Mouse (Mus musculus): ENCODE results near the gene Thap3. TPM values are rescaled to one million over a fixed set of nuclear protein-coding genes. Genes with fewer than 3 reads are reported as not detected.

Gene Thap3
- polyA plus RNA-seq, 1 experiment from 2014 or later = 5.4 TPM

DNA sequence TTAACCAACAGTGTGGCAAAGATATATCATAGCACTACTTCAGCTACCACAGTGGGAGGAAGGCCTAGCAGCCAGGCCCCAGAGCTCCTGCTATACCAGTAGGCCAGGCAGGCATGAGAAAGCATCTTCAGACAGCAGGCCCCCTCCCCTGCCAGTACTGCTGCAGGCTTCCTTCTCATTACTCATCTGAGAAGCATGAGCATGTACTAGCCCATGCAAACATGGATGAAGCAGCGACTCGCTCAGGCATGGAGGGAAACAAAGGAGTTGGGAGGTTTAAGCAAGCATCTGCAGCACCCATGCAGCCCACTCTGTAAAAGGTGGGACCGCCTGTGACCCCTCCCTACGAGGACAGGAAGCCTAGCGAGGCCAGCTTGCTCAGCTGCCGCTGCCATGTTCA is 30.3 kb upstream of the Thap3 start:
- 89% methylated on average over 6 of the region's 6 CpGs for WGBS (ENCODE audit: missing documents)
- no peak overlapping the region for H3K4me3 ChIP-seq (ENCODE audit: inconsistent target)
- H3K36me3 ChIP-seq (ENCODE audit: inconsistent target) = peaks cover 53% of the 10 kb centered on the region
- H3K79me2 ChIP-seq (ENCODE audit: inconsistent target) = peaks cover 5% of the 10 kb centered on the region; the same call in 1 of the 2 replicates
- no peak overlapping the region for H3K27ac ChIP-seq

- Histone ChIP-seq H3K36me3 (ENCODE audit: inconsistent target) (peaks cover 31% of the 10 kb centered on the region; the same call in 1 of the 2 replicates), H3K4me3 (ENCODE audit: inconsistent target) (no peak overlapping the region), H3K79me2 (ENCODE audit: inconsistent target) (peaks cover 45% of the 10 kb centered on the region), H3K27ac (no peak overlapping the region)
- WGBS (ENCODE audit: missing documents) = 75% methylated on average over 12 of the region's 12 CpGs
Measured at GRCm38 (mm10) chr4:152013036-152013813, 24.4 kb upstream of the Thap3 start.

- Histone ChIP-seq H3K79me2 (ENCODE audit: inconsistent target) (peaks cover 45% of the 10 kb centered on the region), H3K27ac (no peak overlapping the region), H3K36me3 (ENCODE audit: inconsistent target) (peaks cover 31% of the 10 kb centered on the region; the same call in 1 of the 2 replicates), H3K4me3 (ENCODE audit: inconsistent target) (no peak overlapping the region)
- WGBS (ENCODE audit: missing documents) = 93% methylated on average over 15 of the region's 16 CpGs
Measured at GRCm38 (mm10) chr4:152012109-152012508, 23.3 kb upstream of the Thap3 start.

- H3K79me2 ChIP-seq (ENCODE audit: inconsistent target) = peaks cover 45% of the 10 kb centered on the region
- 77% methylated on average over 8 of the region's 8 CpGs for WGBS (ENCODE audit: missing documents)
- H3K36me3 ChIP-seq (ENCODE audit: inconsistent target) = peaks cover 31% of the 10 kb centered on the region; the same call in 1 of the 2 replicates
- no peak overlapping the region for H3K27ac ChIP-seq
- H3K4me3 ChIP-seq (ENCODE audit: inconsistent target) = peak overlapping the region; percentile 58; the same call in 1 of the 2 replicates
Measured at GRCm38 (mm10) chr4:152011171-152011760, 22.5 kb upstream of the Thap3 start.

DNA sequence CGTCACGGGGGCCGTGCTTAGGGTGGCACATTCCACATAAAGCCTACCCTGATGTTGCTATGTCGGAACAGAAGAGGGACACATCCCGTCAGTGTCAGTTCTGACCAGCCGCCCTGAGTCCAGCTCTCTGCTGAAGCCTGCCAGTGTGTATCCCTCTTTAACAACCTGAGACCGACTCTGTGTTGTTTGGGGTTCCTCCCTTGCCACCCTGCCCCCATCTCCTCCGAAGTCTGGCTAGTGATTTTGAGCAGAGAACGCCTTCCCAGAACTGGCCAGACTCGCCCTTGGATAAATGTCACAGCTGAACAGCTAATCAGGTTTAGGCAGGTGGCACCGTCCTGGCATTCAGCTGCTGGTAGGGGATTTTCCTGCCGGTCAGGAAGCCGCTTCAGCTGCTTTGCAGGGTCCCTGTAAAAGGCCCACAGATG is 21.9 kb upstream of the Thap3 start:
- Histone ChIP-seq H3K79me2 (ENCODE audit: inconsistent target) (peaks cover 45% of the 10 kb centered on the region), H3K27ac (no peak overlapping the region), H3K36me3 (ENCODE audit: inconsistent target) (peaks cover 28% of the 10 kb centered on the region; the same call in 1 of the 2 replicates), H3K4me3 (ENCODE audit: inconsistent target) (peak overlapping the region; percentile 58)
- 17% methylated on average over 13 of the region's 13 CpGs for WGBS (ENCODE audit: missing documents)

- WGBS (ENCODE audit: missing documents) = 1% methylated on average over 10 of the region's 10 CpGs
- Histone ChIP-seq H3K4me3 (ENCODE audit: inconsistent target) (peak overlapping the region; percentile 58), H3K79me2 (ENCODE audit: inconsistent target) (peaks cover 45% of the 10 kb centered on the region), H3K27ac (peak overlapping the region; percentile 46), H3K36me3 (ENCODE audit: inconsistent target) (peaks cover 22% of the 10 kb centered on the region; the same call in 1 of the 2 replicates)
Measured at GRCm38 (mm10) chr4:152010091-152010706, 21.4 kb upstream of the Thap3 start.

- H3K27ac ChIP-seq = peak overlapping the region; percentile 46
- H3K36me3 ChIP-seq (ENCODE audit: inconsistent target) = peaks cover 15% of the 10 kb centered on the region; the same call in 1 of the 2 replicates
- H3K79me2 ChIP-seq (ENCODE audit: inconsistent target) = peaks cover 45% of the 10 kb centered on the region
- H3K4me3 ChIP-seq (ENCODE audit: inconsistent target) = peak overlapping the region; percentile 58
- WGBS (ENCODE audit: missing documents) = under 1% methylated on average over 100 of the region's 115 CpGs
Measured at GRCm38 (mm10) chr4:152009076-152010051, 20.6 kb upstream of the Thap3 start.

GRCm38 (mm10) chr4:152008622-152009075 is 19.9 kb upstream of the Thap3 start, which contains the start of gene Klhl21:
TSS of gene Klhl21 (plus strand) at chr4:152008803.
- peaks cover 40% of the 10 kb centered on the region for H3K79me2 ChIP-seq (ENCODE audit: inconsistent target)
- H3K27ac ChIP-seq = 0 out of 2 replicates have a peak within 1 kb of the TSS, but pooled peaks have one; percentile 25
- peak within 1 kb of the TSS; percentile 58 for H3K4me3 ChIP-seq (ENCODE audit: inconsistent target)
- H3K36me3 ChIP-seq (ENCODE audit: inconsistent target) = peaks cover 11% of the 10 kb centered on the region; the same call in 1 of the 2 replicates
- under 1% methylated on average over 42 of the region's 45 CpGs for WGBS (ENCODE audit: missing documents)

DNA sequence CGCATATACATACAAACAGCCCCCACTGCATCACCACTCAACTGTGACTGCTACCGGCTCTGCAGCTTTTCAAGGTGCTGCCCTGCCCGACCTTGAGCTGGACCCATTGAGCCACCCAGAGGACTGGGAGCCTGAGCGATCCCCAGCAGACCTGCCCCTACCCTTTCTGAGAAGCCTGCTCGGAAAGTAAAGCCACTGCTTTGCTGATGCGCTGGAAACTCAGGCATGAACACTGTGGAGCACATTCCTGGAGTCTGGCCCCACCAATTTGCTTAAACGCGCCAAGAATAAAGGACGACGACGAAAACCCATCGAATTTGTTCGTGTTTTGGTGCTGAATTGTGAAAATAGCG is 19.3 kb upstream of the Thap3 start:
- peak overlapping the region; percentile 54 for H3K4me3 ChIP-seq (ENCODE audit: inconsistent target)
- H3K27ac ChIP-seq = 0 out of 2 replicates have a peak overlapping the region, but pooled peaks have one; percentile 25
- peaks cover 9% of the 10 kb centered on the region; the same call in 1 of the 2 replicates for H3K36me3 ChIP-seq (ENCODE audit: inconsistent target)
- 3% methylated on average over 14 of the region's 14 CpGs for WGBS (ENCODE audit: missing documents)
- H3K79me2 ChIP-seq (ENCODE audit: inconsistent target) = peaks cover 35% of the 10 kb centered on the region

GRCm38 (mm10) chr4:152007481-152008147 is 18.8 kb upstream of the Thap3 start:
- WGBS (ENCODE audit: missing documents) = 69% methylated on average over 8 of the region's 8 CpGs
- Histone ChIP-seq H3K79me2 (ENCODE audit: inconsistent target) (peaks cover 30% of the 10 kb centered on the region), H3K36me3 (ENCODE audit: inconsistent target) (peaks cover 4% of the 10 kb centered on the region; the same call in 1 of the 2 replicates), H3K4me3 (ENCODE audit: inconsistent target) (peak overlapping the region; percentile 54; the same call in 1 of the 2 replicates), H3K27ac (no peak overlapping the region)

GRCm38 (mm10) chr4:152006812-152007211 is 18.0 kb upstream of the Thap3 start:
- WGBS (ENCODE audit: missing documents) = 93% methylated on average over 3 of the region's 3 CpGs
- Histone ChIP-seq H3K4me3 (ENCODE audit: inconsistent target) (no peak overlapping the region), H3K36me3 (ENCODE audit: inconsistent target) (no peaks in the 10 kb centered on the region), H3K79me2 (ENCODE audit: inconsistent target) (peaks cover 22% of the 10 kb centered on the region), H3K27ac (no peak overlapping the region)

- WGBS (ENCODE audit: missing documents) = 71% methylated on average over 6 of the region's 6 CpGs
- no peak overlapping the region for H3K4me3 ChIP-seq (ENCODE audit: inconsistent target)
- peaks cover 15% of the 10 kb centered on the region for H3K79me2 ChIP-seq (ENCODE audit: inconsistent target)
- H3K27ac ChIP-seq = no peak overlapping the region
- no peaks in the 10 kb centered on the region for H3K36me3 ChIP-seq (ENCODE audit: inconsistent target)
Measured at GRCm38 (mm10) chr4:152006137-152006536, 17.3 kb upstream of the Thap3 start.

GRCm38 (mm10) chr4:152002063-152002462 is 13.3 kb upstream of the Thap3 start:
- no peaks in the 10 kb centered on the region for H3K79me2 ChIP-seq (ENCODE audit: inconsistent target)
- H3K27ac ChIP-seq = no peak overlapping the region

More at GRCm38 (mm10) chr4:152002063-152002462, 13.3 kb upstream of the Thap3 start:
- WGBS (ENCODE audit: missing documents) = 97% methylated on average over 3 of the region's 3 CpGs
- no peaks in the 10 kb centered on the region for H3K36me3 ChIP-seq (ENCODE audit: inconsistent target)
- H3K4me3 ChIP-seq (ENCODE audit: inconsistent target) = no peak overlapping the region

Data from macrophage (primary cell).